Mouse (Mus musculus) ES-E14 (cell line): ENCODE measurements around the gene Sh3pxd2a. TPM values are rescaled to one million over a fixed set of nuclear protein-coding genes. Genes with fewer than 3 reads are reported as not detected.

Source experiments
- DNase-seq: peaks from one replicate; pipeline ENCODE4 v3.0.0-alpha.2; 2013; ENCODE audit warnings: low read depth, low spot score
- H3K27ac ChIP-seq: 2 replicates; pipeline ENCODE4 v1.5.1; 2012; ENCODE audit warnings: low read depth, mild to moderate bottlenecking, low read length, moderate library complexity, mixed read lengths; ENCODE audit not compliant: poor library complexity, insufficient read depth, severe bottlenecking
- H3K36me3 ChIP-seq: 2 replicates; pipeline ENCODE4 v1.6.1; 2012; ENCODE audit warnings: mild to moderate bottlenecking, low read length, moderate library complexity, mixed read lengths; ENCODE audit not compliant: control insufficient read depth, poor library complexity, insufficient read depth, severe bottlenecking
- H3K4me1 ChIP-seq, 2 experiments: fragments of 150-350 bp in 1 of 2; sonication (generic) in 1 of 2; 2 replicates each; pipeline ENCODE4 v1.6.1; 2012; ENCODE audit warnings: low read length in 2 of 2, mild to moderate bottlenecking in 1 of 2, mixed read lengths in 1 of 2; ENCODE audit not compliant: control insufficient read depth in 2 of 2, insufficient read depth in 2 of 2, poor library complexity in 1 of 2
- H3K4me3 ChIP-seq, 2 experiments: fragments of 150-350 bp in 1 of 2; sonication (generic) in 1 of 2; 2 replicates each; pipeline ENCODE4 v1.5.1; 2012; ENCODE audit warnings: low read length in 2 of 2, low read depth in 1 of 2, mild to moderate bottlenecking in 1 of 2, mixed read lengths in 1 of 2; ENCODE audit not compliant: insufficient read depth in 1 of 2, poor library complexity in 1 of 2, severe bottlenecking in 1 of 2
- H3K9ac ChIP-seq: 2 replicates; pipeline ENCODE4 v1.6.1; 2012; ENCODE audit warnings: low read depth, mild to moderate bottlenecking, low read length, mixed read lengths; ENCODE audit not compliant: poor library complexity, insufficient read depth, severe bottlenecking
- H3K9me3 ChIP-seq: fragments of 150-350 bp; sonication (generic); 2 replicates; pipeline ENCODE4 v1.6.1; 2012; ENCODE audit warnings: low read depth, mild to moderate bottlenecking, low read length; ENCODE audit not compliant: control insufficient read depth, insufficient read depth
- CHD2 ChIP-seq: IDR thresholded peaks from 2 replicates; pipeline ENCODE4 v1.6.1; 2014; ENCODE audit warnings: mild to moderate bottlenecking, low read depth, low read length, inconsistent platforms
- HCFC1 ChIP-seq: IDR thresholded peaks from 2 replicates; pipeline ENCODE4 v1.6.1; 2012; ENCODE audit warnings: low read length, inconsistent platforms, borderline replicate concordance; ENCODE audit not compliant: insufficient read depth
- MAFK ChIP-seq: IDR thresholded peaks from 2 replicates; pipeline ENCODE4 v1.6.1; 2014; ENCODE audit warnings: mild to moderate bottlenecking, low read depth, low read length, inconsistent platforms; ENCODE audit not compliant: insufficient read depth
- ZC3H11A ChIP-seq: IDR thresholded peaks from 2 replicates; pipeline ENCODE4 v1.6.1; 2012; ENCODE audit warnings: low read depth, mild to moderate bottlenecking, inconsistent platforms, low read length, borderline replicate concordance
- ZNF384 ChIP-seq: IDR thresholded peaks from 2 replicates; pipeline ENCODE4 v1.6.1; 2012; ENCODE audit warnings: low read depth, low read length, inconsistent platforms
- in situ Hi-C, 2 experiments: fragments of 600-800 bp; cut with MboI; formaldehyde crosslinking; loops; one replicate each; pipeline ENCODE4 v1.15.1; 2025; ENCODE audit warnings: low sequenced_read_pairs in 2 of 2, inconsistent platforms in 1 of 2; ENCODE audit not compliant: unreplicated experiment in 2 of 2
- total RNA-seq: library from RNA; depleted of rRNA; stranded (reverse); fragments of 300-350 nt; gene quantifications from 2 replicates; pipeline ENCODE4 v1.2.3, GENCODE M21; 2012

Gene Sh3pxd2a
- total RNA-seq, 1 experiment: 13.0 TPM

- TF ChIP-seq CHD2 (no peak), ZNF384 (no peak), MAFK (no peak), ZC3H11A (no peak), HCFC1 (no peak)
- Histone ChIP-seq H3K9me3 (no peaks in the 10 kb centered on the region), H3K36me3 (no peaks in the 10 kb centered on the region), H3K4me3 (no peak overlapping the region), H3K9ac (peak overlapping the region; percentile 49; the same call in 1 of the 2 replicates), H3K27ac (no peak overlapping the region), H3K4me1 (peaks cover 11 to 51% of the 10 kb centered on the region in 2 experiments; a peak in 3 of 4 replicates)
- in situ Hi-C loops: no loop called here
- DNase-seq: no peak
Measured at GRCm38 (mm10) chr19:47454167-47455000, 9.8 kb downstream of the Sh3pxd2a start.

- Histone ChIP-seq H3K4me1 (peaks cover 15 to 53% of the 10 kb centered on the region in 2 experiments; a peak in 3 of 4 replicates), H3K36me3 (no peaks in the 10 kb centered on the region), H3K9ac (no peak overlapping the region), H3K4me3 (no peak overlapping the region), H3K27ac (no peak overlapping the region), H3K9me3 (no peaks in the 10 kb centered on the region)
- in situ Hi-C loops: no loop called here
- no peak for DNase-seq
- TF ChIP-seq ZNF384 (no peak), ZC3H11A (no peak), CHD2 (no peak), HCFC1 (no peak), MAFK (no peak)
Measured at GRCm38 (mm10) chr19:47453352-47453751, 10.8 kb downstream of the Sh3pxd2a start.

- DNase-seq: no peak
- Histone ChIP-seq H3K4me3 (no peak overlapping the region), H3K9me3 (no peaks in the 10 kb centered on the region), H3K4me1 (peaks cover 15 to 52% of the 10 kb centered on the region in 2 experiments; a peak in 3 of 4 replicates), H3K9ac (no peak overlapping the region), H3K27ac (no peak overlapping the region), H3K36me3 (no peaks in the 10 kb centered on the region)
- no peak for TF ChIP-seq MAFK
- no peak for TF ChIP-seq HCFC1
- TF ChIP-seq ZNF384: no peak
- in situ Hi-C loops: no loop called here
Measured at GRCm38 (mm10) chr19:47452682-47453081, 11.5 kb downstream of the Sh3pxd2a start.

GRCm38 (mm10) chr19:47452211-47452610 is 12.0 kb downstream of the Sh3pxd2a start:
- in situ Hi-C loops: no loop called here
- H3K4me1 ChIP-seq: peaks cover 15 to 52% of the 10 kb centered on the region in 2 experiments; a peak in 3 of 4 replicates
- H3K9ac ChIP-seq: no peak overlapping the region
- no peak for TF ChIP-seq HCFC1
- TF ChIP-seq ZNF384: no peak
- no peak for TF ChIP-seq ZC3H11A
- TF ChIP-seq MAFK: no peak
- no peak for TF ChIP-seq CHD2
- no peak overlapping the region for H3K27ac ChIP-seq
- no peak overlapping the region for H3K4me3 ChIP-seq
- H3K36me3 ChIP-seq: no peaks in the 10 kb centered on the region
- no peak for DNase-seq
- H3K9me3 ChIP-seq: no peaks in the 10 kb centered on the region
